Mouse (Mus musculus) adrenal gland, adult 8-10 months (tissue): ENCODE results near the gene Mrc1. TPM values are rescaled to one million over a fixed set of nuclear protein-coding genes. Genes with fewer than 3 reads are reported as not detected.

Source experiments
- DNase-seq: peaks from one replicate; pipeline ENCODE4 v3.0.0; 2022
- microRNA-seq, 2 experiments: library from miRNA; unstranded; fragments of <30 nt; microRNA quantifications; one replicate each; pipeline ENCODE4 v1.2.0; 2022
- total RNA-seq, 4 experiments: library from RNA; stranded (reverse); gene quantifications; 2 replicates each; pipeline ENCODE4 v1.2.4; 2022

Mrc1 gene
- total RNA-seq, 4 experiments from 2014 or later = 15.2 to 32.1 (median 23.1) TPM

- DNase-seq = no peak
Measured at GRCm38 (mm10) chr2:14244668-14245067, 15.5 kb downstream of the Mrc1 start.

- DNase-seq = no peak
Measured at GRCm38 (mm10) chr2:14249839-14250564, 20.8 kb downstream of the Mrc1 start.

- DNase-seq = no peak
Measured at GRCm38 (mm10) chr2:14251938-14252337, 22.7 kb downstream of the Mrc1 start.

- DNase-seq = no peak
Measured at GRCm38 (mm10) chr2:14258345-14258850, 29.2 kb downstream of the Mrc1 start.

- DNase-seq = no peak
Measured at GRCm38 (mm10) chr2:14262090-14262489, 32.9 kb downstream of the Mrc1 start.

GRCm38 (mm10) chr2:14269160-14269559 lies 40.0 kb downstream of the Mrc1 start:
- DNase-seq = no peak

- DNase-seq = no peak
Measured at GRCm38 (mm10) chr2:14272088-14272487, 42.9 kb downstream of the Mrc1 start.

- DNase-seq = no peak
Measured at GRCm38 (mm10) chr2:14275796-14276195, 46.6 kb downstream of the Mrc1 start.

GRCm38 (mm10) chr2:14279256-14279655 lies 50.1 kb downstream of the Mrc1 start:
- DNase-seq = no peak

- no peak for DNase-seq
Measured at GRCm38 (mm10) chr2:14279795-14280194, 50.6 kb downstream of the Mrc1 start.

GRCm38 (mm10) chr2:14295334-14295733 lies 66.1 kb downstream of the Mrc1 start:
- peak; percentile 81 for DNase-seq

GRCm38 (mm10) chr2:14312505-14313380 lies 83.6 kb downstream of the Mrc1 start:
- no peak for DNase-seq

GRCm38 (mm10) chr2:14315113-14315512 lies 85.9 kb downstream of the Mrc1 start:
- DNase-seq = no peak

- DNase-seq = peak; percentile 62
Measured at GRCm38 (mm10) chr2:14341652-14342308, 112.6 kb downstream of the Mrc1 start.

- DNase-seq = no peak
Measured at GRCm38 (mm10) chr2:14342309-14342839, 113.2 kb downstream of the Mrc1 start.

Small RNAs within 50 kb of the gene (microRNA-seq; reads per million reads assigned to microRNA genes)
- gene Mir511 = 13.7 to 19.1 reads per million in 2 experiments

Other genes starting within 250 kb of the Mrc1 start
- gene Hacd1, start 173.3 kb upstream of the Mrc1 start, total RNA-seq = 10 to 100 TPM in 3 of 4 experiments, 1 to 10 TPM in 1; 9.2 to 26.6 (median 14.7) TPM
- 10 to 100 TPM; 50.2 to 57.1 (median 53.4) TPM for gene Stam, start 155.3 kb upstream of the Mrc1 start, total RNA-seq
- under 1 TPM in 3 of 4 experiments, not detected in 1; 0.10 to 0.12 (median 0.11) TPM for gene Tmem236, start 54.9 kb upstream of the Mrc1 start, total RNA-seq
- under 1 TPM; 0.12 to 0.62 (median 0.26) TPM for gene Slc39a12, start 158.9 kb downstream of the Mrc1 start, total RNA-seq